Mouse (Mus musculus) gastrocnemius, postnatal 4 days (tissue): ENCODE results near the gene Cdh23. TPM values are rescaled to one million over a fixed set of nuclear protein-coding genes. Genes with fewer than 3 reads are reported as not detected.

Experiments
- DNase-seq, 2 experiments: peaks; one replicate each; pipeline ENCODE4 v3.0.0; 2021 to 2022; ENCODE audit warnings: low spot score in 2 of 2, mixed read lengths in 2 of 2
- total RNA-seq, 2 experiments: library from RNA; stranded (reverse); gene quantifications; 2 replicates each; pipeline ENCODE4 v1.2.3; 2021

The Cdh23 gene
- total RNA-seq, 2 experiments from 2014 or later: 2.3 to 2.9 TPM

DNA sequence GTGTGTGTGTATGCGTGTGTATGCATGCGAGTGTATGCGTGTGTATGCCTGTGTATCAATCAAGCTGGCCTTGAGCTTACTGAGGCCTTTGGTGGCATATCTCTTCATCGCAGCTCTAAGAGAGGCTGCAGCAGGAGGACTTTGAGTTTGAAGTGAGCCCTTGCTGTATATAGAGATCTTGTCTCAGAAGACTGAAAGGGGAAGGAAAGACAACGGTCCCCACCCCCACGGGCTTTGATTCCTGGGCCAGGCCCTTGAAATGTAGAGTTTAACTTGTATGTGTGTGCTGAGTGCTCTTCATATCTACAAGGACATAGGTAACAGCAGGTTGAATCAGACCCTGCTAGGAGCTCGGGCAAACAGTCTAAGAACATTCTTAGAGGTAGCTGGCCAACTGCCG is 407.1 kb downstream of the Cdh23 start:
- no peak for DNase-seq

DNA sequence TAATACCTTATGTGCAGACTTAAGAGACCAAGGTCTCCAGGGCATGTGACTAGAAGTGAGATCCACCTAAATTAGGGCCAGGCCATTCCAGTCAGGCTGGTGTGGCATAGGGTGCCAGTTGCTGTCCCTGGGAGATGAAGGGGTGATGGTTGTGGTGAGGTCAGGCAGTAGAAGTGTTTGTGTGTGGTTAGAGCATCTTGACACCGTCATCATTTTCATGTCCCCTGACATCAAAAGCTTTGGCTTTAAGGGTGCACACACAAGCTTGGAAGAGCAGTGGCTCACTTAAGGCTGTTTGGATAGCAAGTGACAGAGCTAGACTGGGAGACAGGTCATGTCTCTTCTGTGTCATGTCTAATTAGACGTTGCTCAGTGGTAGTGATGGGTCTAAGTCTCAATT is 408.6 kb downstream of the Cdh23 start:
- no peak for DNase-seq

DNA sequence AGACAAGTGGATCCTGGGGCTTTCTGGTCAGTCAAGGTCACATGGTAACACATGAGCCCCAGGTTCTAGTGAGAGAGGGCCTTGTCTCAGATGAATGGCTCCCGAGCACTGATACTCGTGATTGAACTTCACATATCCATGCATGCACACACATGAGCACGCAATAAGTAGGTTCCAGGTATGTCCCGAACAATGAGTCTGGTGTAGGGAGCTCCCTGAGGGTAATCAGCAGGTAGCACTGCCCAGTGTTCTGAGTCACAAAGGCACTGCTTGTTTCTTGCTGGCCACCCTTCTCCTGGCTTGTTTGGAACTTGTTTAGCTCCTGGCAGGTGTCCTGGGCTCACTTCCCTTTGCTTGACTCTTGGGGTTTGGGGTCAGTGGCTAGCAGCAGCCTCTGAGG is 409.1 kb downstream of the Cdh23 start:
- no peak for DNase-seq

DNA sequence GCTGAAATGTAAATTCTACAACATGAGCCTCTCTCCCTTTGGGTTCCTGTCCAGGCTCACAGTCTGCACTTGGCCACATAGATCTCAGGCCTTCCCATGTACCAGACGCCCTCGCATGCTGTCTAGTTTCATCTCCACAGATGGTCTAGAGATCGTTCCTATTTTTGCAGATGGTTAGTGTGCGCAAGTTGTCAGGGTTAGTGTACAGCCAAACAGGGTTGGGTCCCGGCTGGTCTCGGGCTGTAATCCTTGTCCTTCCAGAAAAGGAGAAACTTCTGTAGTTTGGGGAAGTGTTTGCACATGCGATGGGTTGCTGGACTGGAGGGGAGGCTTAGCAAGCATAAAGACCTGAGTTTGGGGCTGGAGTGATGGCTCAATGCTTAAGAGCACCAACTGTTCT is 409.7 kb downstream of the Cdh23 start:
- no peak for DNase-seq

DNA sequence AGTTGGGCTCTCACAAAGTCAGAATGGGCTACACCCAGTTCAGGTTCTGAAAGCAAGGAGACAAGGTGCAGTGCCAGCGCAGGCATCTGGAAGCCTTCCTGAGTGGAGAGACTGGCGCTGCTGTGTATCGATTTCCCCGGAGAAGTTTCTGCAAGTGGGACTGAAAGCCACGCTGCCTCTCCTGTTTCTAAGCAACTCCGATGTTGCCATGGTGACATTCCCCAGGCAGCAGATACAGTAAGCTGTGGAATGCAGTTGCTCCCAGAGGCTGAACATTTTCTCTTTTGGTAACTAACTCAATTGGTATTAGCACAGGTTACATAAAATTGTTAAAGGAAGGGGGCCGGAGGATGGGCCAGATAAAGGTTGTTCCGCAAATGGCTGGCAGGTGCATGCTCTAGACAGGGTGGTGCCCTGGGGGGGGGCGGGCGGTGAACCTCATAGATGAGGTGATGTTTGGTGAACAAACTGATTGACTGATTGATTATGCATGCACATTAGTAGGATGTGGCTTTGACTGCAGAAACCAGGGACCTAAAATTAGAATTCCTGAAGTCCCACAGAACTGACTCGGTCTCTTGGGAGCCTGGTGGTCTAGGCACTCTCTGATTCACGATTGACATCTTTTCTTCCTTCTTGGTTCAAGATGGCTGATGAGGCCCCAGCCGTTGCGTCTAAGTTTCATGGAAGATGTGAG is 410.5 kb downstream of the Cdh23 start:
- peak in 1 of 2 experiments; percentile 60 for DNase-seq

DNA sequence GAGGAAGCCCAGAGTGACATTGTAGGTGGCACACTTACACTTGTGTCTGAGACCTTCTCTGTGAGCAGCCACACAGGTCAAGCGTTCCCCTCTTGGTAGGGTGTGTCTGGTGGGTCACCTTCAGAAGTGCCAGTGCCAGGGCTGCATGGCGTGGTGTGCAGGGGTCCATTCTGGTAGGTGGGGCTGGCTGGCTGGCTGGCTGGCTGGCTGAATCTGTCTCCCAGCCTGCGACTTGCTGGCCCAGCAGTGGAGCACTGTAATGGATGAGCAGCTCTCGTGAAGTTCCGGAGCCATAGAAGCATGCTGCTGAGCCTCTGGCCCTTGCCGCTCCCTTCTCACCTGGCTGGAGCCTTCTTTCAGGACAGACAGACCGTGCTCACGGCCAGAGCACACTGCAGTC is 411.1 kb downstream of the Cdh23 start:
- no peak for DNase-seq

DNA sequence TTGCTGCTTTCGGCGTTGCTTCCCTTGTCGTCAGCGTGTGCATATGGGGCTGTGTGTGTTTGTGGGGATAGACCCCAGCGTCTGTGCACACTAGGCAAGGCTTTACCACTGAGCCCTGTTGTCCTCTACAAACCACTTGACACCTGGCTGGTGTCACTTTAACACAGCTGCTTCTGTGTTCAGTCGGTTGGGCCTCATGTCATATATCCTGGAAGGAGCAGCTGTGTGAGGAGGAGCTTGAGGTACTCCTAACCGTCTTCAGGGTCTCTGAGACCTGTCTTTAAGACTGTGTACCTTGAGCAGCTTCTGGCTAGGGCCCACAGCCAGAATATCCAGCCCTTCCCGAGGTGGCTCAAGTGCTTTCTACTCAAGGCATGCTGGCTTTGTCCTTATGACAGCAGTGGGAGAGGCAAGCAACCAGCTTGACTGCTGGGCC is 411.6 kb downstream of the Cdh23 start:
- no peak for DNase-seq

DNA sequence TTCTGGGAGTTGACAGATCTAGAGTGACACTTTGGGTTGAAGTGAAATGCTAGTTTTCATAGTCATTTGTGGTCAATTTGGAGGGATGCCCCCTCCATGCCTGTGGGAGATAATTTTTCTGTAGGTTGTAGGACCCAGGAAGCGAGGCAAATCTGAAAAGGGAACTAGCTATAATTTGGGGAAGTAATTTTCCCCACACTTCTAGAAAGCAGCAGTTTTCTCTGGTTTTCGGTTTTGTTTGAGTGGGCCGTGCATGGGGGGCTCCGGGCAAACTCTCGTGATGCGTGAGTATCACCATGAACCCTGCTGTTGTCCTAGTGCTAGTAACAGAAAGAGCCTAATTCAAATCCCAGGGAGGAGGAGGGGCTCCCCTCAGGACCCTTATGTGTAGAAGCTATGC is 412.0 kb downstream of the Cdh23 start:
- no peak for DNase-seq

DNA sequence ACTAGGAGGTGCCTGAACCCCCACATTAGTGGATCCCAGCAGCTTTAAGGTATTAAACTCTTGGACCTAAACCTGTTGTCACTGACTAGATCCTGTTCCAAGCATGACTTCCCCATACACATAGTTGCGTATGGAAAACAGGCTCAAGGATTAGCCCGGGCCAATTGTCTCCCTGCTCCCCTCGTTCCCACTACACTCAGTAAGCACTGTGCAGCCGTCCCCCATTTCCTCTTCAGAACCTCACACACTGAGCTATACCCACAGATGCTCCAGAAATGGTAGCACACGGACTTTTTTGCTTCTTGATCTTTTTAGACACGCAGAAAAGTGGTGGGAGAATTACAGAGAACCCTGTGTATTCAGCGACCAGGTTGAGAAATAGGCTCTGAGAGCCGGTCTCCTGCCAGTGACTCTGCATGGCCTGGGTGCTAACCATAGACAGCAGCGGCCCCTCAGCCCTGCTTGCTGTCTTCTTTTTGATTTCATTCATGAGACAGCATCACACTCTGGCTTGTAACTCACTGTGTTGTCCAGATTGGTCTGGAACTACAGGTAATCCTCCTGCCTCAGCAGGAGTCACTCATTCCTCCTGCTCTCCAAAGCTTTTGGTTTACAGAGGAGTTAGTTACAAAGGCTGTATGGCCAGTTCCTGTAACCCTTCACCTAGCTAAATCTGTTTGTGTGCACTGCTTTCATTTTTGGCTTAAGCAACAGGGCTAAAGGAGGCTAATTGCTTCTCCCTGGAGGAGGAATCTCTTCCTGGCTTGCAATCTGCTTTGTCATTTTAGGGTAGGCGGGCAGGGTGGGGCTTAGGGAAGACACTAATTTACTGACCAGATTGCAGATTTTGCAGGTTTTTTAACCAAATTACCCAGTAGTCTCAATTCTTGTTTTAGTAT is 413.9 kb downstream of the Cdh23 start:
- DNase-seq: no peak

DNA sequence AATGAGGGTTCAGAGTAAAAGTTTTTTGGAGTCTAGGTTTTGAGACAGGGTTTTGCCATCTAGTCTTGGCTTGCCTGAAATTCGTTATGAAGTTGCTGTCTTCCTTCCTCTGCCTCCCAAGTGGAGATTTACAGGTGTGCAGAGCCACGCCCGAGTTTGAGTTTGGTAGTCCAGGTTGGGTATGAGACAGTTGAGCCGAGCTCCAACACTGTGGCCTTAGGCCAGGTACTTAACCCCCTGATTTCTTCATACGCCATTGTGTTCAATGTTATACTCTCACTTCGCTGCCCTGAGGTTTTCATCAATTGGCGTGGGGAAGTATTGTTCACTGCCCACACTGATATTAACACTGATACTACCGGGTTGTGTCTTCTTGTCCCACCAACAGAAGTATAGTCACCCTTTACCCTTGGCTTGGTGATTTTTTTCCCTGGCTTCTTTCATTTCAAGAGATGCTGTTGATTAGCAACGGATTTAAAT is 414.7 kb downstream of the Cdh23 start:
- no peak for DNase-seq

DNA sequence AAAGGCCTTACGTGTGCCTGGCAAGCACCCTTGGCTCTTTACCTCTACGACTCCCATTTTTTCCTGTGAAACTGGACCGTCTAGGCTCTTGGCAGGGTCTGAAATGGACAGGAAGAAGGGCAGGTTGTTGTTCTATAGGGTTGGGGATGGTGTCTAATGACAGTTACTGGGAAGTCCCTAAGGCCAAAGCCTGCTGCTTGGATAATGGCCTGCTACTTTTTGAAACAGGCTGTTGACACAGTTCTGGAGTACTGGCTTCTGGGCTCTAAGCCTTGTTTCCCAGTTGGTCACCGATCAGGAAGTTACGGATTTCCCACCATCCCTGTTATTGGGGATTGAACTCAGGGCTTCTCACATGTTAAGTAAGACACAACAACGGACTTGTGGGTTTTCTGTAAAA is 415.9 kb downstream of the Cdh23 start:
- no peak for DNase-seq

DNA sequence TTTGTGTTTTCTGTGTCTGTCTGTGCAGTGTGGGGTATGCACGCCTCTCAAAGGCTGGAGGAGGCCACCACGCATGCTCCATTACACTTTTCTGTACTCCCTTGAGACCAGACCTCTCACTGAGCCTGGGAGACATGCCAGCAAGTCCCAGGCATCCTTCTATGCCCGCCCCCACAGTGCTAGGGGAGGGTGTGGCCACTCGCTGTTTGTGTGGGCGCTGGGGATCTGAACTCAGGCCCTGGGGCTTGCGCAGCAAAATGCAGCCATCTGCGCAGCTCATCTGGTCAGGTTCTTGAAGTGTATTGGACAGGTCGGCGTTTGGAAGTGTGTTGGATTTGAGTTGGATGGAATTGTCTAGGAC is 416.4 kb downstream of the Cdh23 start:
- peak in 1 of 2 experiments; percentile 51 for DNase-seq

DNA sequence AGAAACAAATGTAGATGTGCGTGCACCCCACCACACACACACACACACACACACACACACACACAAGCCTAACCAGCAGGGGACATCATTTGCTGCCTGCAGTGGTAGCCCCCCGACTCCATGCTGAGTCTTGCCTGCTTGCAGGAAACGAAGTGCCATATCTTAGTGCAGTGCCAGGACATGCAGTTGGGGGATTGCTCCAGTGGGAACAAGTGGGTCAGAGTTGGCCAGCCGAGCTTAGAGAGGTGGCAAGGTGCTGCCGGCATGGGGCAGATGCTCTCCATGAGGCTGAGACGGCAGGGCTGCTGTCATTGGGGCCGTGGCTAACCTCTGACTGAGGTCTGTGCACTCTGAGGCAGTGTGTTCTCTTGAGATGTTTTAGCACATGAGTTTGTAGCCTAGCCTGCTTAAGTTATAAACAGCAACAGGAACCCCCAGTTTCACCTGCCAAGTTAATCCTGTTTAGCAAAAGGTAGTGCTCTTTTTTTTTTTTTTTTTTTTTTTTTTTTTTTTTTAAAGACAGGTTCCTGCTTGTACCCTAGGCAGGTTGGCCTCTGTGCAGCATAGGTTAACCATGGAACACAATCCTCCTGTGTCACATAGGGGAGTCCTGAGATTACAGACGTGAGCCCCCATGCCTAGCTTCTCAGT is 416.9 kb downstream of the Cdh23 start:
- no peak for DNase-seq

DNA sequence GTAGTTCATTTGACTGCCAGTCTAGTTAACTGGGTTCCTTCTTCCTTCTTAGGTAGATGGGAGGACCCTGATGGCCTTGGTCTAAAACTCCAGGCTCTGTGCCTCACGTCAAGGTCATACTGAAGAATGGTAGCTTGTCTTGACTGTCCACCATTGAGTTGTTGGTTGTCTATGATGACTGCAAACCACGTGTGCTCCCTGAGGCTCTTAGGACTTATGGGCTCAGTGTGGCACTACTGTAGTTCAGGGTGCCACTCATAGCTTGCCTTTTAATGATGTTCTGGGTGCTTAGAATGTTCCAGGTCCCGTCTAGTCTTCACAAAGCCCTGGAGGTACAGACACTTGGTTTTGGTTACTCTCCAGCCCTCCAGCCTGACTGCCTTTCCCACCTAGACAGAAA is 417.5 kb downstream of the Cdh23 start:
- DNase-seq: no peak

DNA sequence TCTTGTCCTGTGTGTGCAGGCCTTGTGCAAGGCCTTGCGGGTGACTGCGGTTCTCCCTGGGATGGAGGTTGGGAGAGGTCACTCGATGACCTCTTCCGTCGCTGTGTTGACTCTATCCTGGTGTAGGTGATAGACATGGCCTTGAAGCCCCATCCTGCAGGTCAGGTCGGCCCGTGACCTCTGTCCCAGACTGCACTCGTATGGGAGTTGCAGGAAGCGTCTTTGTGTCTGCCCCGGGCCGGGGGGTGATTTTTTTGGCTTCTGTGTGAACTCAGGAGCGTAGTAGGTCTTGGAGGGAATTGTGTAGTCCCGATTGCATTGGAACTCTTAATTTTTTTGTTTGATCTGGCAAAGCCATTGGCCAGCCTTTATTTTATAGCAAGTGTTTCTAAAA is 418.3 kb downstream of the Cdh23 start:
- DNase-seq: peak in 1 of 2 experiments; percentile 42

DNA sequence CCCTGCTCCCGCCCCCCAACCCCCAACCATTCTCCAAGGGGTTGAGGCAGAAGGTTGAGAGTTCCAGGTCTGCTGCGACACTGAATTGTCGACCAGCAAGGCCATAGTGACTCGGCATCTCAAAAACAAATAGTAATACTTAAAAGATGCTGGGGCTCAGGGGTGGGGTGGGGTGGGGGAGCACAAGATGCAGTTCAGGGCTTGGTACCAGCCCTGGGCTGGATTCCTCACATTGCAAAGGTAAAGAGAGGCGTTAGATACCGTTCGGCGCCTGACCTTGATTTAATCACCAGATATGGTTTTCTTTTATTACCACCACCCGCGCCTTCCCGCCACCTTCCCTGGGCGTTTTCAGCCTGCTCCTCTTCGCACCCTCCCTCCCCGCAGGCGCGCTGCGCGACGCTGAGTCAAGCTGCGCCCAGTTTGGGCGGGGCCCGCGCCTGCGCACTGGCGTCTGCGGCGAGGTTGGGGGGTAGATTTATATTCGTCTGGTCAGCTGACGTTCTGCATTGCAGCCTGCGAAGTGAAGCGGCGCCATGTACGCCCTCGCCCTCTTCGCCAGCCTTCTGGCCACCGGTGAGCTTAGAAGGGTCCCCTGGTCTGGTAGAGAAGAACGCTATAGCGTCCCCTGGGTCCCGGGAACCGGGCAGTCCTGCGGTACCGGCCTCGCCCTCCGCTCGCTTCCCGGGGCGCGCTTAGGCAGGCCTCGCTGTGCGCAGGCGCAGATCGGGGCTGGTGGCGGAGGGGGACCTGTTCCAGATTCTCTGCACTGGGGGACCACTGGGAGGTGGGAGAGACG is 418.9 kb downstream of the Cdh23 start, which contains the start of gene Psap:
Gene Psap, plus strand, starts transcription at position 421 of the 799 bp plus-strand sequence.
- DNase-seq: peak; percentile 94 to 95

DNA sequence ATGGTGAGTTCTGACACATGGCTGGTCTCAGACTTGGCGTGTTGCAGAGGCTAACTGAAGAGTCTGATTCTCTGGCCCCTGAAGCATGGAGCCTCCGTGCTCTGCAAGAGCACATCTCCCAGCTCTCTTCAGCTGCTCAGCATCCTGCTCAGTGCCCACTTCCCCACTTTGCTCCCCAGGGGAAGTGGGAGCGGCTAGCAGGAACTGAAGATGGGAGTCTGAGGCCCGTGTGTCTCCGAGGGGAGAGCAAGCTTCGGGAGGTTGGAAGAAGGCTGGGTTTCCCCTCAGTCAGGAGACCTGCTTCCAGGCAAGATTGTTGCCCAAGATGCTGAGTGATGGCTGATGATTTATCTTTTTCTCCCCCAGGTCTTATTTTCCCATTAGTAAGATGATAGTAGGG is 422.9 kb downstream of the Cdh23 start:
- DNase-seq: no peak

DNA sequence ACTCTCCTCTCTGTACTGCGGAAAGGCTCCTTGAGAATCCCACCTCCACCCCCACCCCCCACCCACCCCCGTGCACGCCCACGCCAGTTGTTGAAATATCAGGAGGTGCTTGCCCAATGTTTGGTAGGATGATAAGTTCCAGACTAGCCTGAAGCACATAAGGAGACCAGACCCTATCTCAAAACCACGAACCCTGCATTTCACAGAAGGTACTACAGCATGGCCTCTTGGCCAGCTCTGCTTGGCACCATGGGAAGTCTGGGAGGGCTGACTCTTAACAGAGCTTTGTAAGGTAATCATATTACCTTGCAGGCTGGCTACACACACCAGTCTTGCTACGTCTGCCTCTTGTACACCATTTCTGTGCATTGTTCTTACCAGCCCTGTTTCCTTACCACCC is 424.0 kb downstream of the Cdh23 start:
- DNase-seq: no peak

DNA sequence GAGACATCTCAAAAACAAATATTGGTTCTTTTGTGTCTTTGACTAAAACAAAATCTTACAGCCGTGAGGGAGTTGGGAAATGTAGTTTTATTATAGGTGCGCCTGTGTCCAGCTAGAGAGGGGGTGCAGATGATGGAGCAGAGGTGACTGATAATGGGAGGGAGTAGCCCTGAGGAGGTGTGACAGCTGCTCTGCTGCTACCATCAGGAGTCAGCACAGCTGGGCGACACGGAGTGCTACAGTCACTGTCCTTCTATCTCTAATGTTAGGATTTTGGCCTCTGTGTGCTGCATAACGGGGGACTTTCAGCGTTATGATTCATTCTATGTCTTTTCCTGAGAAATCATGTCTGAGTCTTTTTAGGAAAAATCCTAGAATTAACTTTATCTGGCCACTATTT is 425.3 kb downstream of the Cdh23 start:
- no peak for DNase-seq

DNA sequence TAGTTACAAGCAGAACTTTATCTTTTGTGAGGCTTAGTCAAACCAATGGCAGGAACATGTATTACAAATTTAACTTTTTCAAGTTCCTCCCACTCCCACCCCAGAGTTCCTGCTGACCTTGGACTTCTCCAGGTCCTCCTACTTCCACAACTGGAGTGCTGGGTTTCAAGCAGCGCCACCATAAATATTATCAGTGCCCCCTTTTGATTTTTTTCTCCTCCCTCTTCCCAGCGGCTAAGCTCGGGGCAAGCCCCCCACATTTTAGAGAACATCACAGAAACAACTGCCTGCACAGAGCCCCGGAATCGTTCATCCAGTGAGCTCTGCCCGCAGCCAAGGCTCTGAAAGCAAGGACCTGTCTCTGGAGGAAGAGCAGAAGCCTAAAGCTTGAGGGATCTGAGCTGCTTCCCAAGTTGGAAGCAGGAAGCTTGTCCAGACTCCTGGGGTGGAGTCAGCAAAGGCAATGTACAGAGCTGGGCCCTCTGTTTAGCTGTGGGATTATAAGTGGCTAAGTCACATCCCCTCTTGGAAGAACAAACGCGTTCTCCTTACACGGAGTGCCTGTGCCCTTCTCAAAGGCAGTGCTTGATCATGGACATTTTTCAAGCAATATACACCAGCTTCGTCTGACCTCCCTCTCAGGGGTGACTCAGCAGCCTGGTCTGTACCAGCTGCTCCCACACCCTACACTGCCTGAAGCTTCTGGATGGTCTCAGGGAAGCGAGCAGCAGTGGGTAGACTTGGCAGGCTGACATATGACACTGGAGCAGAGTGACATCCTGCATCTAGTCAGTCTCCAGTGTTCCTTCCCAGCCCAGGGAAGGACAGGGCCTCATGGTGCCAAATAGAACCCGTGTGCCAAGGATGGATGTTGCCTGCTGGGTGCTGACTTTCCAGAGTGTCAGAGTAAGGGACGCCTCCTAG is 426.9 kb downstream of the Cdh23 start:
- no peak for DNase-seq
